Mouse (Mus musculus): ENCODE measurements around the gene Cacna1d.

GRCm38 (mm10) chr14:30498202-30498601 is 6.9 kb upstream of the Cacna1d start:
- TF ChIP-seq CTCF (IDR thresholded peaks at IDR 0.05; ENCODE audit: control insufficient read depth, insufficient read depth, insufficient read length) (no peak), MAX (IDR thresholded peaks at IDR 0.05) (no peak), MYOG (IDR thresholded peaks at IDR 0.05; ENCODE audit: control insufficient read depth, extremely low read depth, insufficient read length) (no peak), USF1 (IDR thresholded peaks at IDR 0.05; ENCODE audit: low read depth) (no peak), CEBPB (IDR thresholded peaks at IDR 0.05; ENCODE audit: low read depth) (no peak), MYOD1 (IDR thresholded peaks at IDR 0.05; ENCODE audit: control insufficient read depth, insufficient read length, low read depth) (no peak), FOSL1 (IDR thresholded peaks at IDR 0.05; ENCODE audit: insufficient read depth, low read length, poor library complexity, severe bottlenecking) (no peak)
